Mouse (Mus musculus): Measurements from ENCODE around the gene Nyap1.

GRCm38 (mm10) chr5:137706913-137707633 lies 34.3 kb downstream of the Nyap1 start:
- TF ChIP-seq POLR2A (IDR thresholded peaks at IDR 0.05; ENCODE audit: borderline replicate concordance, extremely low read depth, low read depth, low read length) (no peak), CTCF (IDR thresholded peaks at IDR 0.05; ENCODE audit: insufficient read depth, low read length) (no peak)

All from lung, adult 2 months (tissue).